Mouse (Mus musculus) brain, embryonic 14.5 days (tissue): ENCODE data around the gene Arap1.

Experiments used
- CTCF ChIP-seq: fragments of 200-500 bp; IDR thresholded peaks from 2 replicates; pipeline ENCODE4 v1.5.1; 2012; ENCODE audit warnings: inconsistent platforms, mild to moderate bottlenecking, moderate library complexity, borderline replicate concordance; ENCODE audit not compliant: insufficient read depth, insufficient read length; ENCODE audit errors: extremely low read depth
- POLR2A ChIP-seq: fragments of 200-500 bp; IDR thresholded peaks from 2 replicates; pipeline ENCODE4 v1.6.1; 2012; ENCODE audit warnings: mild to moderate bottlenecking, inconsistent platforms, borderline replicate concordance; ENCODE audit not compliant: poor library complexity, insufficient read depth, insufficient read length, severe bottlenecking; ENCODE audit errors: extremely low read depth

- no peak for TF ChIP-seq CTCF
- no peak for TF ChIP-seq POLR2A
These were observed 29.0 kb downstream of the Arap1 start for GRCm38 (mm10) chr7:101376701-101377340.
